Mouse (Mus musculus): ENCODE data around the gene Krt90. TPM values are rescaled to one million over a fixed set of nuclear protein-coding genes. Genes with fewer than 3 reads are reported as not detected.

The Krt90 gene
- total RNA-seq (2014; rRNA removed) = 0.09 TPM in 1 of 2 replicates, not detected in the other
- 0.41 and 0.50 TPM in 2 replicates for polyA plus RNA-seq (2015; fragmentation: Nextera tagmentation; extraction: Ambion mirVana)

GRCm38 (mm10) chr15:101562850-101563249 lies at the start of gene Krt90:
TSS of gene Krt90 (minus strand) at chr15:101562950.
- 72% methylated on average over 5 of the region's 5 CpGs for WGBS

GRCm38 (mm10) chr15:101599123-101599522 lies 36.4 kb upstream of the Krt90 start:
- no peak overlapping the region for H3K27ac ChIP-seq (ENCODE audit: low read depth, low read length)

More at GRCm38 (mm10) chr15:101562850-101563249, at the start of gene Krt90:
- H3K4me1 ChIP-seq (ENCODE audit: insufficient read depth, low read length) = no peaks in the 10 kb centered on the region
- H3K4me2 ChIP-seq (ENCODE audit: low read depth, low read length, poor library complexity, severe bottlenecking) = no peak within 1 kb of the TSS
- no peak for TF ChIP-seq CTCF (IDR thresholded peaks at IDR 0.05)
- no peak within 1 kb of the TSS for H3K4me3 ChIP-seq (ENCODE audit: low read depth, low read length)
- DNase-seq (ENCODE audit: low spot score) (no peak), ATAC-seq (ENCODE audit: low FRiP score) (no peak)
- no peaks in the 10 kb centered on the region for H3K27me3 ChIP-seq (ENCODE audit: insufficient read depth, low read length)
- no peaks in the 10 kb centered on the region for H3K36me3 ChIP-seq (ENCODE audit: insufficient read depth, low read length)
- no peak within 1 kb of the TSS for H3K9ac ChIP-seq (replicated peaks; ENCODE audit: low read length, poor library complexity, severe bottlenecking)
- no peaks in the 10 kb centered on the region for H3K9me3 ChIP-seq (ENCODE audit: low read length)
- H3K27ac ChIP-seq (ENCODE audit: low read depth, low read length) = no peak within 1 kb of the TSS

GRCm38 (mm10) chr15:101588216-101588615 lies 25.5 kb upstream of the Krt90 start:
- 80% methylated on average over 10 of the region's 10 CpGs for WGBS
- no peak for DNase-seq (ENCODE audit: low spot score)
- Histone ChIP-seq H3K4me1 (ENCODE audit: insufficient read depth, low read length) (no peaks in the 10 kb centered on the region), H3K9me3 (ENCODE audit: low read length) (no peaks in the 10 kb centered on the region), H3K27ac (ENCODE audit: low read depth, low read length) (no peak overlapping the region), H3K36me3 (ENCODE audit: insufficient read depth, low read length) (no peaks in the 10 kb centered on the region), H3K4me2 (ENCODE audit: low read depth, low read length, poor library complexity, severe bottlenecking) (no peak overlapping the region), H3K9ac (replicated peaks; ENCODE audit: low read length, poor library complexity, severe bottlenecking) (no peak overlapping the region), H3K27me3 (ENCODE audit: insufficient read depth, low read length) (no peaks in the 10 kb centered on the region), H3K4me3 (ENCODE audit: low read depth, low read length) (no peak overlapping the region)
- TF ChIP-seq CTCF (IDR thresholded peaks at IDR 0.05) = peak; percentile 24
- no peak for ATAC-seq (ENCODE audit: low FRiP score)

More at GRCm38 (mm10) chr15:101599123-101599522, 36.4 kb upstream of the Krt90 start:
- Histone ChIP-seq H3K4me2 (ENCODE audit: low read depth, low read length, poor library complexity, severe bottlenecking) (no peak overlapping the region), H3K36me3 (ENCODE audit: insufficient read depth, low read length) (no peaks in the 10 kb centered on the region), H3K4me1 (ENCODE audit: insufficient read depth, low read length) (no peaks in the 10 kb centered on the region), H3K27me3 (ENCODE audit: insufficient read depth, low read length) (no peaks in the 10 kb centered on the region), H3K9me3 (ENCODE audit: low read length) (no peaks in the 10 kb centered on the region), H3K9ac (replicated peaks; ENCODE audit: low read length, poor library complexity, severe bottlenecking) (no peak overlapping the region), H3K4me3 (ENCODE audit: low read depth, low read length) (no peak overlapping the region)
- TF ChIP-seq CTCF (IDR thresholded peaks at IDR 0.05) = no peak
- WGBS = 59% methylated on average over 6 of the region's 6 CpGs
- ATAC-seq (ENCODE audit: low FRiP score) (no peak), DNase-seq (ENCODE audit: low spot score) (no peak)

GRCm38 (mm10) chr15:101584456-101584855 lies 21.7 kb upstream of the Krt90 start:
- ATAC-seq (ENCODE audit: low FRiP score) (no peak), DNase-seq (ENCODE audit: low spot score) (no peak)
- H3K4me2 ChIP-seq (ENCODE audit: low read depth, low read length, poor library complexity, severe bottlenecking) = no peak overlapping the region
- no peaks in the 10 kb centered on the region for H3K27me3 ChIP-seq (ENCODE audit: insufficient read depth, low read length)
- H3K4me1 ChIP-seq (ENCODE audit: insufficient read depth, low read length) = no peaks in the 10 kb centered on the region
- no peaks in the 10 kb centered on the region for H3K36me3 ChIP-seq (ENCODE audit: insufficient read depth, low read length)
- H3K9ac ChIP-seq (replicated peaks; ENCODE audit: low read length, poor library complexity, severe bottlenecking) = no peak overlapping the region
- H3K4me3 ChIP-seq (ENCODE audit: low read depth, low read length) = no peak overlapping the region
- H3K27ac ChIP-seq (ENCODE audit: low read depth, low read length) = no peak overlapping the region
- 56% methylated on average over 2 of the region's 2 CpGs for WGBS
- H3K9me3 ChIP-seq (ENCODE audit: low read length) = no peaks in the 10 kb centered on the region
- TF ChIP-seq CTCF (IDR thresholded peaks at IDR 0.05) = no peak

GRCm38 (mm10) chr15:101583211-101583965 lies 20.6 kb upstream of the Krt90 start:
- Histone ChIP-seq H3K9me3 (ENCODE audit: low read length) (no peaks in the 10 kb centered on the region), H3K4me3 (ENCODE audit: low read depth, low read length) (no peak overlapping the region), H3K9ac (replicated peaks; ENCODE audit: low read length, poor library complexity, severe bottlenecking) (no peak overlapping the region), H3K27me3 (ENCODE audit: insufficient read depth, low read length) (no peaks in the 10 kb centered on the region), H3K27ac (ENCODE audit: low read depth, low read length) (no peak overlapping the region), H3K4me1 (ENCODE audit: insufficient read depth, low read length) (no peaks in the 10 kb centered on the region), H3K4me2 (ENCODE audit: low read depth, low read length, poor library complexity, severe bottlenecking) (no peak overlapping the region), H3K36me3 (ENCODE audit: insufficient read depth, low read length) (no peaks in the 10 kb centered on the region)
- TF ChIP-seq CTCF (IDR thresholded peaks at IDR 0.05) = no peak
- no peak for DNase-seq (ENCODE audit: low spot score)
- 68% methylated on average over 8 of the region's 8 CpGs for WGBS
- no peak for ATAC-seq (ENCODE audit: low FRiP score)

DNA sequence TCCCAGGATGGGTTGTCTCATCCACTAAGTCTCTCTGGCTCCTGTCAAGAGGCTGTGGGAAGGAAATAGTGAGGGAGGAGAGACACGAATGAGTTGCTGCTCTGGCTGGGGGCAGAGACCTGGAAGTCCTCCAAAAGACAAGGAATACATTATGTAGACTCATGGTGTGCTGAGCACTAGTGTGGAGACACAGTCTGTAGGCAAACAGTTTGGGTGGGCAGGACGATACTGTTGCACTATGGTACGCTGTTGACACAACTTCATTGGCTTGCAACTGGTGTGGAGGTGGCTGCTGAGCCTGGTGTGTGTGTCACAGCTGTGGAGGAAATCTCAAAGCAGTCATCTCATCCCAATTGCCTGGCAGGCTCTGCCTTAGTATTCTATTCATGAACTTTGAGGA lies 19.0 kb upstream of the Krt90 start:
- Histone ChIP-seq H3K4me1 (ENCODE audit: insufficient read depth, low read length) (no peaks in the 10 kb centered on the region), H3K36me3 (ENCODE audit: insufficient read depth, low read length) (no peaks in the 10 kb centered on the region), H3K27ac (ENCODE audit: low read depth, low read length) (no peak overlapping the region), H3K9ac (replicated peaks; ENCODE audit: low read length, poor library complexity, severe bottlenecking) (no peak overlapping the region), H3K4me2 (ENCODE audit: low read depth, low read length, poor library complexity, severe bottlenecking) (no peak overlapping the region), H3K4me3 (ENCODE audit: low read depth, low read length) (no peak overlapping the region), H3K27me3 (ENCODE audit: insufficient read depth, low read length) (no peaks in the 10 kb centered on the region), H3K9me3 (ENCODE audit: low read length) (no peaks in the 10 kb centered on the region)
- ATAC-seq (ENCODE audit: low FRiP score) (no peak), DNase-seq (ENCODE audit: low spot score) (no peak)
- WGBS = 77% methylated on average over 3 of the region's 3 CpGs
- TF ChIP-seq CTCF (IDR thresholded peaks at IDR 0.05) = no peak

All from midbrain, postnatal 0 days (tissue).